Comparison of ENCODE assay signal across 28 mouse cellular contexts in the genomic region with DNA sequence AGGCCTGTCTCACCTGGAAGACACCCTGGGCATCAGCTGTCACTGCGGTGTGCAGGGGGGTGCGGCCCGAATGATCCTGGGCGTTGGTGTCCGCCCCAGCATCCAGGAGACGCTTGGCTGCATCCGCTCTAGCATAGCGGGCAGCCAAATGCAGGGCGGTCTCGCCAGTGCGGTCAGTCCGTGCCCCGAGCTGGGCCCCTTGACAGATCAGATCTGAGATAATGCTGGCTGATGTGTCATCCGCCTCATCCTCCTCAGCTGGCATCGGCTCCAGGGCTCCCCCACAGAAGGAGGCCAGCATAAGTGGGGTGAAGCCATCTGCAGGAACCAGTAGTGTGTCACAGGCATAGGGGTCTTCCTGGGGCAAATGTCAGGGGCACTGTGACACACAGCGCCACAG. TPM values are rescaled to one million over a fixed set of nuclear protein-coding genes. Genes with fewer than 3 reads are reported as not detected.
DNase-seq lines count a peak whose midpoint lies in the region; ATAC-seq and TF ChIP-seq lines count a peak whose summit lies in the region.
"Had no signal": no experiment of that assay in that cellular context is flagged by ENCODE, and none has a peak within 500 bp of the region (broad histone marks: within the 10 kb centered on the region; RNA-seq: fewer than 3 reads in every experiment).

No protein-coding gene starts in this region.

- no peak overlapping the region for H3K9ac ChIP-seq in kidney, postnatal 0 days (ENCODE audit: low read depth, low read length)
- H3K9ac ChIP-seq in ES-E14 (ENCODE audit: insufficient read depth, low read depth, low read length, poor library complexity, severe bottlenecking), result 0 out of 2 replicates have a peak overlapping the region, but pooled peaks have one; percentile 14
- H3K9ac ChIP-seq: embryonic facial prominence, embryonic 12.5 days; embryonic facial prominence, embryonic 15.5 days; forebrain, postnatal 0 days; heart, embryonic 15.5 days; hindbrain, embryonic 13.5 days had no signal

- H3K9me3 ChIP-seq in kidney, postnatal 0 days (replicated peaks; ENCODE audit: low read length), result no peaks in the 10 kb centered on the region
- no peaks in the 10 kb centered on the region for H3K9me3 ChIP-seq in ES-E14 (ENCODE audit: control insufficient read depth, insufficient read depth, low read depth, low read length)
- H3K9me3 ChIP-seq: embryonic facial prominence, embryonic 12.5 days; embryonic facial prominence, embryonic 15.5 days; heart, embryonic 15.5 days; hindbrain, embryonic 10.5 days; hindbrain, embryonic 13.5 days had no signal

- H3K4me3 ChIP-seq in kidney, postnatal 0 days (replicated peaks; ENCODE audit: low read depth, low read length), result no peak overlapping the region
- no peak overlapping the region for H3K4me3 ChIP-seq in kidney, adult 2 months (ENCODE audit: insufficient read depth, low read depth, low read length)
- H3K4me3 ChIP-seq in ES-E14 (ENCODE audit: insufficient read depth in 1 of 2, low read depth in 1 of 2, low read length in 2 of 2, poor library complexity in 1 of 2, severe bottlenecking in 1 of 2), result peak overlapping the region in 1 of 2 experiments; percentile 24; a peak in 2 of 4 replicates
- H3K4me3 ChIP-seq: embryonic facial prominence, embryonic 12.5 days; embryonic facial prominence, embryonic 15.5 days; gastrocnemius, adult 2 months; heart, embryonic 15.5 days; hindbrain, embryonic 10.5 days; hindbrain, embryonic 13.5 days had no signal

- H3K36me3 ChIP-seq in kidney, postnatal 0 days (ENCODE audit: insufficient read depth, low read length), result peaks cover 7% of the 10 kb centered on the region; the same call in 1 of the 2 replicates
- no peaks in the 10 kb centered on the region for H3K36me3 ChIP-seq in kidney, adult 2 months (ENCODE audit: control insufficient read depth, insufficient read depth, low read length)
- H3K36me3 ChIP-seq in ES-E14 (ENCODE audit: control insufficient read depth, insufficient read depth, low read length, poor library complexity, severe bottlenecking), result peaks cover 26% of the 10 kb centered on the region

- no peak for TF ChIP-seq POLR2A in kidney, adult 2 months (IDR thresholded peaks at IDR 0.05; ENCODE audit: low read depth, low read length)

- H3K4me2 ChIP-seq in kidney, postnatal 0 days (ENCODE audit: low read length), result no peak overlapping the region
- H3K4me2 ChIP-seq: embryonic facial prominence, embryonic 12.5 days; embryonic facial prominence, embryonic 15.5 days; heart, embryonic 11.5 days; heart, embryonic 15.5 days; hindbrain, embryonic 13.5 days had no signal

- no peak for TF ChIP-seq CTCF in kidney, postnatal 0 days (IDR thresholded peaks at IDR 0.05; ENCODE audit: low read depth)
- TF ChIP-seq CTCF in kidney, adult 2 months (conservative IDR thresholded peaks at IDR 0.05; ENCODE audit: insufficient read depth, insufficient read length, low read depth, low read length), result no peak

- WGBS in kidney, postnatal 0 days, result 63% methylated on average over 16 of the region's 16 CpGs
- 60% methylated on average over 16 of the region's 16 CpGs for WGBS in kidney, adult 2 months

- peak; percentile 89 for DNase-seq in heart, adult 11 months
- no peak for DNase-seq in heart, adult 18-20 months
- DNase-seq in kidney, postnatal 0 days (ENCODE audit: low spot score), result no peak
- no peak for DNase-seq in kidney, adult 2 months
- DNase-seq in 416B (ENCODE audit: low read depth) (peak; percentile 77), ES-E14 (ENCODE audit: low read depth, low spot score) (no peak)
- no peak for DNase-seq in left cerebral cortex, adult 8-10 months (ENCODE audit: low spot score in 2 of 2)
- DNase-seq: adrenal gland, adult 2 months; adrenal gland, postnatal 14 days; cerebellum, adult 11 months; cerebellum, adult 2 months; cerebellum, adult 9-11 months; cerebellum, postnatal 25 days; forebrain, postnatal 0 days; gastrocnemius, adult 2 months; gastrocnemius, postnatal 14 days; heart, postnatal 10 days; heart, postnatal 36 days had no signal

- no peaks in the 10 kb centered on the region for H3K27me3 ChIP-seq in kidney, postnatal 0 days (ENCODE audit: insufficient read depth, low read length)
- no peaks in the 10 kb centered on the region for H3K27me3 ChIP-seq in kidney, adult 2 months (replicated peaks; ENCODE audit: control insufficient read depth, insufficient read depth, low read length)
- H3K27me3 ChIP-seq: embryonic facial prominence, embryonic 12.5 days; embryonic facial prominence, embryonic 15.5 days; heart, embryonic 15.5 days; hindbrain, embryonic 13.5 days had no signal

- no peak overlapping the region for H3K27ac ChIP-seq in kidney, postnatal 0 days
- no peak overlapping the region for H3K27ac ChIP-seq in kidney, adult 2 months (ENCODE audit: insufficient read depth, low read depth, low read length)
- H3K27ac ChIP-seq in ES-E14 (ENCODE audit: insufficient read depth, low read depth, low read length, poor library complexity, severe bottlenecking), result no peak overlapping the region
- H3K27ac ChIP-seq: embryonic facial prominence, embryonic 12.5 days; embryonic facial prominence, embryonic 15.5 days; gastrocnemius, adult 2 months; heart, embryonic 15.5 days; hindbrain, embryonic 10.5 days; hindbrain, embryonic 13.5 days had no signal

- no peaks in the 10 kb centered on the region for H3K4me1 ChIP-seq in kidney, postnatal 0 days (replicated peaks; ENCODE audit: insufficient read depth, low read length)
- no peaks in the 10 kb centered on the region for H3K4me1 ChIP-seq in kidney, adult 2 months (ENCODE audit: control insufficient read depth, insufficient read depth, low read length)
- H3K4me1 ChIP-seq in ES-E14 (ENCODE audit: control insufficient read depth in 2 of 2, insufficient read depth in 2 of 2, low read length in 2 of 2, poor library complexity in 1 of 2), result peaks cover 4 to 19% of the 10 kb centered on the region in 2 experiments; a peak in 2 of 4 replicates
- H3K4me1 ChIP-seq: embryonic facial prominence, embryonic 12.5 days; embryonic facial prominence, embryonic 15.5 days; heart, embryonic 15.5 days; hindbrain, embryonic 10.5 days; hindbrain, embryonic 13.5 days had no signal

- in situ Hi-C loops in ES-E14 (cut with MboI; ENCODE audit: low sequenced_read_pairs in 2 of 2, unreplicated experiment in 2 of 2), result no loop called here

- 0 out of 2 replicates have a peak, but pooled peaks have one; percentile 29 for ATAC-seq in kidney, postnatal 0 days (replicated peaks; ENCODE audit: low FRiP score, low read depth)
- ATAC-seq: CD4-positive, CD25-positive, alpha-beta regulatory T cell, adult 4 months; forebrain, embryonic 14.5 days; forebrain, postnatal 0 days; hindbrain, embryonic 16.5 days had no signal

TF ChIP-seq in ES-E14, 5 proteins besides CTCF, POLR2A, EP300 and RAD21:
- TF ChIP-seq MAFK (IDR thresholded peaks at IDR 0.05; ENCODE audit: insufficient read depth, low read depth, low read length) (no peak), ZNF384 (IDR thresholded peaks at IDR 0.05; ENCODE audit: low read depth, low read length) (no peak), HCFC1 (IDR thresholded peaks at IDR 0.05; ENCODE audit: borderline replicate concordance, insufficient read depth, low read length) (no peak), ZC3H11A (IDR thresholded peaks at IDR 0.05; ENCODE audit: borderline replicate concordance, low read depth, low read length) (no peak), CHD2 (IDR thresholded peaks at IDR 0.05; ENCODE audit: low read depth, low read length) (no peak)

RNA-seq across cellular contexts. Expression of a gene that starts 33.3 kb away (rescaled TPM):
- total RNA-seq in heart, adult 18-20 months (2021), result 10 to 100 TPM; 20.5 to 24.5 TPM
- polyA plus RNA-seq in kidney, postnatal 0 days (2015; fragmentation: Nextera tagmentation; extraction: Ambion mirVana), result 7.2 and 7.4 TPM in 2 replicates
- polyA plus RNA-seq in kidney, adult 2 months (2012; rRNA removed), result 12.0 and 16.9 TPM in 2 replicates
- 37.4 and 73.6 TPM in 2 replicates for total RNA-seq in ES-E14 (2012; rRNA removed)
- total RNA-seq in left cerebral cortex, adult 8-10 months (2022), result 10 to 100 TPM in 2 of 4 experiments, 1 to 10 TPM in 2; 8.6 to 12.2 (median 9.7) TPM

RNA-seq across cellular contexts. Expression of a gene that starts 56.0 kb away (rescaled TPM):
- total RNA-seq in heart, adult 18-20 months (2021), result under 1 TPM; 0.69 to 0.74 TPM
- polyA plus RNA-seq in kidney, postnatal 0 days (2015; fragmentation: Nextera tagmentation; extraction: Ambion mirVana), result 0.18 and 0.30 TPM in 2 replicates
- polyA plus RNA-seq in kidney, adult 2 months (2012; rRNA removed), result 1.3 TPM in 2 replicates
- total RNA-seq in ES-E14 (2012; rRNA removed), result 0.71 and 1.6 TPM in 2 replicates
- total RNA-seq in left cerebral cortex, adult 8-10 months (2022), result under 1 TPM in 3 of 4 experiments, not detected in 1; 0.21 to 0.39 (median 0.23) TPM
- total RNA-seq: common myeloid progenitor, adult 5-6 weeks had no signal
- polyA plus RNA-seq: forebrain, embryonic 14.5 days; heart, embryonic 11.5 days had no signal

Comparison
In these comparisons a context has a peak if more than half of its experiments do, and no peak if none do; other contexts are left out.
1. DNase-seq: peak in heart, adult 11 months (single experiment) and 416B (single experiment); none in heart, adult 18-20 months (0 of 2), kidney, postnatal 0 days (single experiment), kidney, adult 2 months (single experiment), ES-E14 (single experiment) and left cerebral cortex, adult 8-10 months (0 of 2).